Mouse (Mus musculus): ENCODE measurements around the gene Gpr33. TPM values are rescaled to one million over a fixed set of nuclear protein-coding genes. Genes with fewer than 3 reads are reported as not detected.

The Gpr33 gene
- polyA plus RNA-seq, 1 experiment: not detected

- Histone ChIP-seq H3K27me3 (ENCODE audit: control insufficient read depth, insufficient read depth, low read length) (no peaks in the 10 kb centered on the region), H3K4me3 (ENCODE audit: low read depth, low read length) (no peak overlapping the region), H3K36me3 (ENCODE audit: control insufficient read depth, insufficient read depth, low read length) (no peaks in the 10 kb centered on the region), H3K27ac (ENCODE audit: insufficient read depth, low read depth, low read length) (no peak overlapping the region), H3K4me1 (ENCODE audit: control insufficient read depth, insufficient read depth, insufficient read length, low read length) (no peaks in the 10 kb centered on the region)
- no peak for TF ChIP-seq POLR2A (IDR thresholded peaks at IDR 0.05; ENCODE audit: low read depth, low read length)
- TF ChIP-seq CTCF (IDR thresholded peaks at IDR 0.05; ENCODE audit: extremely low read depth, insufficient read length, insufficient replicate concordance, low read depth, low read length): no peak
- WGBS: 80% methylated on average over 5 of the region's 5 CpGs
Observed at GRCm38 (mm10) chr12:51988536-51988935, 39.3 kb downstream of the Gpr33 start.

- WGBS: 75% methylated on average over 4 of the region's 4 CpGs
- no peaks in the 10 kb centered on the region for H3K36me3 ChIP-seq (ENCODE audit: control insufficient read depth, insufficient read depth, low read length)
Observed at GRCm38 (mm10) chr12:51985826-51986225, 42.0 kb downstream of the Gpr33 start.

GRCm38 (mm10) chr12:51985163-51985748 lies 42.6 kb downstream of the Gpr33 start:
- TF ChIP-seq POLR2A (IDR thresholded peaks at IDR 0.05; ENCODE audit: low read depth, low read length): no peak
- no peak for TF ChIP-seq CTCF (IDR thresholded peaks at IDR 0.05; ENCODE audit: extremely low read depth, insufficient read length, insufficient replicate concordance, low read depth, low read length)
- no peak overlapping the region for H3K27ac ChIP-seq (ENCODE audit: insufficient read depth, low read depth, low read length)
- H3K4me3 ChIP-seq (ENCODE audit: low read depth, low read length): no peak overlapping the region
- H3K36me3 ChIP-seq (ENCODE audit: control insufficient read depth, insufficient read depth, low read length): no peaks in the 10 kb centered on the region
- no peaks in the 10 kb centered on the region for H3K4me1 ChIP-seq (ENCODE audit: control insufficient read depth, insufficient read depth, insufficient read length, low read length)
- WGBS: 85% methylated on average over 3 of the region's 3 CpGs
- H3K27me3 ChIP-seq (ENCODE audit: control insufficient read depth, insufficient read depth, low read length): no peaks in the 10 kb centered on the region

More at GRCm38 (mm10) chr12:51985826-51986225, 42.0 kb downstream of the Gpr33 start:
- H3K4me3 ChIP-seq (ENCODE audit: low read depth, low read length): no peak overlapping the region
- H3K27ac ChIP-seq (ENCODE audit: insufficient read depth, low read depth, low read length): no peak overlapping the region
- H3K4me1 ChIP-seq (ENCODE audit: control insufficient read depth, insufficient read depth, insufficient read length, low read length): no peaks in the 10 kb centered on the region
- no peaks in the 10 kb centered on the region for H3K27me3 ChIP-seq (ENCODE audit: control insufficient read depth, insufficient read depth, low read length)
- TF ChIP-seq POLR2A (IDR thresholded peaks at IDR 0.05; ENCODE audit: low read depth, low read length) (no peak), CTCF (IDR thresholded peaks at IDR 0.05; ENCODE audit: extremely low read depth, insufficient read length, insufficient replicate concordance, low read depth, low read length) (no peak)

- 96% methylated on average over 1 of the region's 1 CpGs for WGBS
- TF ChIP-seq POLR2A (IDR thresholded peaks at IDR 0.05; ENCODE audit: low read depth, low read length): no peak
- no peak for TF ChIP-seq CTCF (IDR thresholded peaks at IDR 0.05; ENCODE audit: extremely low read depth, insufficient read length, insufficient replicate concordance, low read depth, low read length)
- no peak overlapping the region for H3K4me3 ChIP-seq (ENCODE audit: low read depth, low read length)
- no peak overlapping the region for H3K27ac ChIP-seq (ENCODE audit: insufficient read depth, low read depth, low read length)
- no peaks in the 10 kb centered on the region for H3K27me3 ChIP-seq (ENCODE audit: control insufficient read depth, insufficient read depth, low read length)
- H3K36me3 ChIP-seq (ENCODE audit: control insufficient read depth, insufficient read depth, low read length): no peaks in the 10 kb centered on the region
- H3K4me1 ChIP-seq (ENCODE audit: control insufficient read depth, insufficient read depth, insufficient read length, low read length): peaks cover 2% of the 10 kb centered on the region; the same call in 1 of the 2 replicates
Observed at GRCm38 (mm10) chr12:51983625-51984024, 44.2 kb downstream of the Gpr33 start.

GRCm38 (mm10) chr12:51976531-51976930 lies 51.3 kb downstream of the Gpr33 start:
- no peaks in the 10 kb centered on the region for H3K27me3 ChIP-seq (ENCODE audit: control insufficient read depth, insufficient read depth, low read length)
- WGBS: 60% methylated on average over 9 of the region's 9 CpGs
- peaks cover 2% of the 10 kb centered on the region; the same call in 1 of the 2 replicates for H3K4me1 ChIP-seq (ENCODE audit: control insufficient read depth, insufficient read depth, insufficient read length, low read length)
- no peak overlapping the region for H3K27ac ChIP-seq (ENCODE audit: insufficient read depth, low read depth, low read length)
- H3K36me3 ChIP-seq (ENCODE audit: control insufficient read depth, insufficient read depth, low read length): no peaks in the 10 kb centered on the region
- no peak for TF ChIP-seq POLR2A (IDR thresholded peaks at IDR 0.05; ENCODE audit: low read depth, low read length)
- TF ChIP-seq CTCF (IDR thresholded peaks at IDR 0.05; ENCODE audit: extremely low read depth, insufficient read length, insufficient replicate concordance, low read depth, low read length): no peak
- H3K4me3 ChIP-seq (ENCODE audit: low read depth, low read length): no peak overlapping the region

GRCm38 (mm10) chr12:51974381-51974780 lies 53.5 kb downstream of the Gpr33 start:
- H3K4me1 ChIP-seq (ENCODE audit: control insufficient read depth, insufficient read depth, insufficient read length, low read length): peaks cover under 1% of the 10 kb centered on the region; the same call in 1 of the 2 replicates
- no peaks in the 10 kb centered on the region for H3K36me3 ChIP-seq (ENCODE audit: control insufficient read depth, insufficient read depth, low read length)
- no peak overlapping the region for H3K27ac ChIP-seq (ENCODE audit: insufficient read depth, low read depth, low read length)
- no peak for TF ChIP-seq CTCF (IDR thresholded peaks at IDR 0.05; ENCODE audit: extremely low read depth, insufficient read length, insufficient replicate concordance, low read depth, low read length)
- no peak for TF ChIP-seq POLR2A (IDR thresholded peaks at IDR 0.05; ENCODE audit: low read depth, low read length)
- no peak overlapping the region for H3K4me3 ChIP-seq (ENCODE audit: low read depth, low read length)
- H3K27me3 ChIP-seq (ENCODE audit: control insufficient read depth, insufficient read depth, low read length): no peaks in the 10 kb centered on the region
- WGBS: 96% methylated on average over 1 of the region's 1 CpGs

Other genes with a start within 250 kb of the Gpr33 start
- gene Hectd1, start 198.5 kb downstream of the Gpr33 start, polyA plus RNA-seq (2012; rRNA removed): 3.5 and 6.7 TPM in 2 replicates
- 45.3 and 66.8 TPM in 2 replicates for gene Heatr5a, start 56.7 kb downstream of the Gpr33 start, polyA plus RNA-seq (2012; rRNA removed)
- 0.96 and 3.9 TPM in 2 replicates for gene Dtd2, start 21.6 kb downstream of the Gpr33 start, polyA plus RNA-seq (2012; rRNA removed)
- gene Nubpl, start 69.7 kb upstream of the Gpr33 start, polyA plus RNA-seq (2012; rRNA removed): 0.04 and 0.33 TPM in 2 replicates

All from small intestine, adult 2 months (tissue).